Mouse (Mus musculus) T-cell, adult 2 months (primary cell): ENCODE results near the gene Wwox.

Experiments used
- DNase-seq: peaks from one replicate; pipeline ENCODE4 v3.0.0; 2022; ENCODE audit warnings: low spot score

The Wwox gene

GRCm38 (mm10) chr8:115164872-115165271, 725.4 kb downstream of the Wwox start:
- no peak for DNase-seq

GRCm38 (mm10) chr8:115173634-115174081, 734.2 kb downstream of the Wwox start:
- no peak for DNase-seq

GRCm38 (mm10) chr8:115185431-115185964, 746.0 kb downstream of the Wwox start:
- peak; percentile 24 for DNase-seq

GRCm38 (mm10) chr8:115186121-115186811, 746.8 kb downstream of the Wwox start:
- DNase-seq = no peak

- DNase-seq = no peak
Observed at GRCm38 (mm10) chr8:115186882-115187281, 747.4 kb downstream of the Wwox start.

- DNase-seq = peak; percentile 51
Observed at GRCm38 (mm10) chr8:115188446-115188845, 749.0 kb downstream of the Wwox start.

GRCm38 (mm10) chr8:115189836-115190235, 750.4 kb downstream of the Wwox start:
- peak; percentile 96 for DNase-seq

- DNase-seq = no peak
Observed at GRCm38 (mm10) chr8:115193767-115194166, 754.3 kb downstream of the Wwox start.

GRCm38 (mm10) chr8:115195334-115195733, 755.9 kb downstream of the Wwox start:
- DNase-seq = no peak

- DNase-seq = no peak
Observed at GRCm38 (mm10) chr8:115196859-115197258, 757.4 kb downstream of the Wwox start.

- no peak for DNase-seq
Observed at GRCm38 (mm10) chr8:115199204-115199603, 759.7 kb downstream of the Wwox start.

- no peak for DNase-seq
Observed at GRCm38 (mm10) chr8:115199616-115200150, 760.2 kb downstream of the Wwox start.

GRCm38 (mm10) chr8:115201726-115202125, 762.3 kb downstream of the Wwox start:
- DNase-seq = no peak

GRCm38 (mm10) chr8:115207480-115207879, 768.0 kb downstream of the Wwox start:
- no peak for DNase-seq

GRCm38 (mm10) chr8:115208415-115209192, 769.1 kb downstream of the Wwox start:
- no peak for DNase-seq

GRCm38 (mm10) chr8:115210014-115210413, 770.6 kb downstream of the Wwox start:
- no peak for DNase-seq

- no peak for DNase-seq
Observed at GRCm38 (mm10) chr8:115213126-115213525, 773.7 kb downstream of the Wwox start.

GRCm38 (mm10) chr8:115214870-115215269, 775.4 kb downstream of the Wwox start:
- no peak for DNase-seq

GRCm38 (mm10) chr8:115216801-115217200, 777.3 kb downstream of the Wwox start:
- no peak for DNase-seq

- no peak for DNase-seq
Observed at GRCm38 (mm10) chr8:115222545-115222944, 783.1 kb downstream of the Wwox start.

GRCm38 (mm10) chr8:115226781-115227583, 787.5 kb downstream of the Wwox start:
- no peak for DNase-seq

GRCm38 (mm10) chr8:115228903-115229302, 789.4 kb downstream of the Wwox start:
- DNase-seq = peak; percentile 28
